Mouse (Mus musculus): Measurements from ENCODE around the gene Myo3a. TPM values are rescaled to one million over a fixed set of nuclear protein-coding genes. Genes with fewer than 3 reads are reported as not detected.

Gene Myo3a
- polyA plus RNA-seq, 1 experiment from 2014 or later, result 0.10 TPM

- no peak overlapping the region for H3K27ac ChIP-seq (replicated peaks)
These were observed 436.4 kb downstream of the Myo3a start for GRCm38 (mm10) chr2:22663731-22664130.

More at GRCm38 (mm10) chr2:22663731-22664130, 436.4 kb downstream of the Myo3a start:
- no peak for ATAC-seq (ENCODE audit: low FRiP score, low read depth)
- Histone ChIP-seq H3K9ac (replicated peaks) (no peak overlapping the region), H3K4me3 (no peak overlapping the region), H3K9me3 (0 out of 2 replicates have a peak, but pooled peaks cover 2% of the 10 kb centered on the region), H3K4me1 (no peaks in the 10 kb centered on the region), H3K27me3 (no peaks in the 10 kb centered on the region), H3K4me2 (replicated peaks) (no peak overlapping the region), H3K36me3 (no peaks in the 10 kb centered on the region)
- 70% methylated on average over 1 of the region's 1 CpGs for WGBS

Small RNA genes within 50 kb of the gene (microRNA-seq; reads per million reads assigned to microRNA genes)
- gene Gm23636 (not detected), gene Mir3967 (not detected)
